Mouse (Mus musculus) brain, adult 10 weeks (tissue): ENCODE data around the gene Glipr1. TPM values are rescaled to one million over a fixed set of nuclear protein-coding genes. Genes with fewer than 3 reads are reported as not detected.

Experiments used
- polyA plus RNA-seq: library from polyadenylated mRNA; stranded (reverse); fragments of 350-450 nt; fragmentation: Illumina TruSeq; extraction: RNeasy Lipid Tissue Mini Kit (QIAGEN cat#74804); gene quantifications from one replicate; pipeline ENCODE4 v1.2.3, GENCODE M21; 2015; ENCODE audit warnings: low read depth, low replicate concordance

The Glipr1 gene
- polyA plus RNA-seq = 2.6 TPM

DNA sequence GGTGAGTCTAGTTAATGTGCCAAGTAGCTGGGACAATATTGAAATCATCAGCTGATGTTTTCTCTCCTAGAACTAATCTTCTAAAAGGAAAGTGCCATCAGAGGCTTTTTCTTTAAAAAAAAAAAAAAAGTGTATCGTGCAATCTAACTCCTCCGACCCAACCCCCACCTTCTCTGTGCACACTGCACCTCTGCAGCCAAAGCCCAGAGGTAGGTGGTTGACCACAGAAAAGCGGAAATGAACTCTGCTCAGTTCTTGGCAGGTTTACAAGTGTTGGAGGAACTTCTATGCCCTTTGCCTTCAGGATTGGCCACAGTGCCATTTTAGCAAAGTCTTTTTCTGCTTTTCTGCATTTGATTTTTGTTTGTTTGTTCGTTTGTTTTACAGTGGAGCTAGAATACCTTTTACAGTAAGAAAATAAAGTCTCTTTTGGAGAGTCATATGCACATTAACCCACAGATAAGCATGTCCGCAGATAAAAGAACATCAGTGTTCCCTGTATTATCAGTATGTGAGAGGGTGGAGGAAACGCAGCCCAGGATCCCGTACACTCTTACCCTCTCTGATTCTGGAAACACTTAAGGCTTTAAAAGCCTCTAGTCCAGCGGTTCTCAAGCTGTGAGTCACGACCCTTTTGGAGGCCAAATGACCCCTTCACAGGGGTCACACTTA is at the start of gene Glipr1:
Gene Glipr1, minus strand, starts transcription at position 88 of the 672 bp plus-strand sequence.

GRCm38 (mm10) chr10:111972542-111973361 is 29.7 kb downstream of the Glipr1 start, which contains the start of gene Krr1:
Krr1 (plus strand) TSS chr10:111972664.

Other genes starting within 250 kb of the Glipr1 start
- gene Krr1, start 30.0 kb downstream of the Glipr1 start, polyA plus RNA-seq = 40.1 TPM
- gene Glipr1l1, start 57.6 kb upstream of the Glipr1 start, polyA plus RNA-seq = not detected
- gene Glipr1l2, start 80.7 kb upstream of the Glipr1 start, polyA plus RNA-seq = not detected
- gene Glipr1l3, start 157.7 kb upstream of the Glipr1 start, polyA plus RNA-seq = not detected
- gene Caps2, start 161.0 kb upstream of the Glipr1 start, polyA plus RNA-seq = 0.59 TPM